Mouse (Mus musculus) G1E (cell line): ENCODE measurements around the gene Slc10a6.

Source experiments
- CTCF ChIP-seq: IDR thresholded peaks from 2 replicates; pipeline ENCODE4 v1.5.1; 2012; ENCODE audit warnings: low read depth, low read length, inconsistent platforms, mixed read lengths
- GATA1 ChIP-seq: IDR thresholded peaks from 2 replicates; pipeline ENCODE4 v1.6.1; 2012; ENCODE audit warnings: borderline replicate concordance, low read length, inconsistent platforms, mixed read lengths
- TAL1 ChIP-seq: conservative IDR thresholded peaks from 2 replicates; pipeline ENCODE4 v1.6.1; 2012; ENCODE audit warnings: low read depth, low read length, inconsistent platforms, mixed read lengths

DNA sequence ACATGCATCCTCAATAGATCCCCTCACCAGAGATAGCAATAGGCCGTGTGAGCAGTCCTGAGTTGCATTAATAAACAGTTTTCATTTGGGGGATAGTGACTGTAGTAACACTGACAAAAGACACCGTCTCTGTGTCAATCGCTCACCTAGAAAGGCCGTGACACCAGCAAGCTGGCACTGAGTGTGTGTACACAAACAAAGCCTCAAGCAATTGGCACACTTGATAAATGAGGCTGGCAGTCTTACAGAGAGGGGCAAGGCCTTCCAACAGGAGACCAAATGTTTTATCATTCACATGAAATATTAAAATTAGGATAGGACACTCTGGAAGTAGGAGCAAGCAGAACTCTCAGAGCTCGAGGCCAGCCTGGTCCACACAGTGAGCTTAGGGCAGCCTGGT lies 6.9 kb downstream of the Slc10a6 start:
- no peak for TF ChIP-seq CTCF
- TF ChIP-seq TAL1, result no peak
- TF ChIP-seq GATA1, result no peak
